Mouse (Mus musculus) heart, adult 2 months (tissue): ENCODE results near the gene Zdhhc4.

Source experiments
- CTCF ChIP-seq: fragments of 200-600 bp; IDR thresholded peaks from 2 replicates; pipeline ENCODE4 v1.8.1; 2022; ENCODE audit warnings: antibody characterized with exemption, mild to moderate bottlenecking, moderate library complexity
- EP300 ChIP-seq: fragments of 200-500 bp; IDR thresholded peaks from 2 replicates; pipeline ENCODE4 v1.6.1; 2011; ENCODE audit warnings: low read depth, low read length, control low read depth; ENCODE audit not compliant: insufficient read depth
- POLR2A ChIP-seq: fragments of 200-500 bp; IDR thresholded peaks from 2 replicates; pipeline ENCODE4 v1.6.1; 2011; ENCODE audit warnings: mild to moderate bottlenecking, low read depth, low read length, control low read depth; ENCODE audit not compliant: insufficient read depth

- TF ChIP-seq CTCF (no peak), POLR2A (no peak), EP300 (no peak)
These were observed 42.1 kb upstream of the Zdhhc4 start for GRCm38 (mm10) chr5:143371146-143371510.
